In the genomic region with DNA sequence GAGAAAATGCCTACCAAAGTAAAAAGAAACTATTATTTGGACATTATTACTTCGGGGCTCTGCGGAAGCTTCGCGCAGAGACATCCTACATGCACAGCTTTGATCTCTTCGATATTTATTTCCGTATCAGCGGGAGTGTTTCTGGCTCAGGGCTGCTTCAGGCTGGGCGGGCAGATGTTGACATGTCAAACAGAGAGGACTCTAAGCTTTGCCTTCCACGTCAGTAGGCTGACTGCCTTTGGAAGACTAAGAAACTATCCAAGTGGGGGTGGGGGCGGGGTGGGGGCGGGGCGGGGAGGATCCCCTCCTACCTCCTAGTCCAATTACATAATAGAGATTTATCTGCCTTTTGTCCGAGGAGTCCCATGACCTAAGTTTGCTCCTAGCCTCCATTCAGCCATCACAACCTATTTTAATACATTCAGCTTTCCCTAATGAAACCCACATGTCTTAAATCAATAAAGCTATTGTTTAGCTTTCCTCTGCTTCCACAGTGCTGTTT, we compare ENCODE assay signal across 10 mouse cellular contexts.
A peak's percentile ranks its signal among the peaks of the same experiment; 100 is the strongest.
DNase-seq lines count a peak whose midpoint lies in the region; ATAC-seq and TF ChIP-seq lines count a peak whose summit lies in the region.
"Had no signal": no experiment of that assay in that cellular context is flagged by ENCODE, and none has a peak within 500 bp of the region (broad histone marks: within the 10 kb centered on the region; RNA-seq: fewer than 3 reads in every experiment).

No protein-coding gene starts in this region.

- peak; percentile 65 for ATAC-seq in lung, embryonic 16.5 days (ENCODE audit: low read depth)
- ATAC-seq in forebrain, embryonic 15.5 days (replicated peaks), result peak; percentile 63
- ATAC-seq in limb, embryonic 14.5 days (ENCODE audit: low FRiP score, low read depth), result peak; percentile 49
- ATAC-seq in stomach, embryonic 16.5 days (ENCODE audit: insufficient read depth, low FRiP score), result peak; percentile 72; the same call in 1 of the 2 replicates

- H3K4me3 ChIP-seq in lung, embryonic 16.5 days (ENCODE audit: low read length), result peak overlapping the region; percentile 26
- no peak overlapping the region for H3K4me3 ChIP-seq in forebrain, embryonic 15.5 days
- no peak overlapping the region for H3K4me3 ChIP-seq in limb, embryonic 14.5 days (replicated peaks; ENCODE audit: low read length)
- 0 out of 2 replicates have a peak overlapping the region, but pooled peaks have one; percentile 5 for H3K4me3 ChIP-seq in stomach, embryonic 16.5 days (replicated peaks; ENCODE audit: low read length)

- H3K9me3 ChIP-seq in lung, embryonic 16.5 days (ENCODE audit: control insufficient read depth, low read length), result no peaks in the 10 kb centered on the region
- H3K9me3 ChIP-seq in forebrain, embryonic 15.5 days, result no peaks in the 10 kb centered on the region
- no peaks in the 10 kb centered on the region for H3K9me3 ChIP-seq in limb, embryonic 14.5 days (ENCODE audit: control insufficient read depth, low read length)
- no peaks in the 10 kb centered on the region for H3K9me3 ChIP-seq in stomach, embryonic 16.5 days (replicated peaks; ENCODE audit: control insufficient read depth, low read length)

- peak overlapping the region; percentile 51 for H3K27ac ChIP-seq in lung, embryonic 16.5 days (ENCODE audit: low read length)
- no peak overlapping the region for H3K27ac ChIP-seq in forebrain, embryonic 15.5 days (replicated peaks)
- peak overlapping the region; percentile 27; the same call in 1 of the 2 replicates for H3K27ac ChIP-seq in limb, embryonic 14.5 days (replicated peaks; ENCODE audit: low read depth, low read length)
- no peak overlapping the region for H3K27ac ChIP-seq in stomach, embryonic 16.5 days (ENCODE audit: low read length)

- peak overlapping the region; percentile 37 for H3K4me2 ChIP-seq in lung, embryonic 16.5 days (ENCODE audit: low read depth, low read length)
- peak overlapping the region; percentile 28 for H3K4me2 ChIP-seq in forebrain, embryonic 15.5 days (replicated peaks)
- 0 out of 2 replicates have a peak overlapping the region, but pooled peaks have one; percentile 7 for H3K4me2 ChIP-seq in limb, embryonic 14.5 days (replicated peaks; ENCODE audit: low read depth, low read length, severe bottlenecking)
- peak overlapping the region; percentile 27 for H3K4me2 ChIP-seq in stomach, embryonic 16.5 days (ENCODE audit: low read depth, low read length)

- H3K27me3 ChIP-seq in lung, embryonic 16.5 days (ENCODE audit: control insufficient read depth, insufficient read depth, low read depth, low read length), result no peaks in the 10 kb centered on the region
- H3K27me3 ChIP-seq in forebrain, embryonic 15.5 days, result no peaks in the 10 kb centered on the region
- H3K27me3 ChIP-seq in limb, embryonic 14.5 days (ENCODE audit: control insufficient read depth, insufficient read depth, low read length), result no peaks in the 10 kb centered on the region
- no peaks in the 10 kb centered on the region for H3K27me3 ChIP-seq in stomach, embryonic 16.5 days (ENCODE audit: control insufficient read depth, insufficient read depth, low read length)

- H3K9ac ChIP-seq in lung, embryonic 16.5 days (ENCODE audit: low read length), result no peak overlapping the region
- no peak overlapping the region for H3K9ac ChIP-seq in forebrain, embryonic 15.5 days (replicated peaks)
- no peak overlapping the region for H3K9ac ChIP-seq in limb, embryonic 14.5 days (ENCODE audit: low read depth, low read length, severe bottlenecking)
- H3K9ac ChIP-seq in stomach, embryonic 16.5 days (ENCODE audit: low read length), result no peak overlapping the region

- WGBS in lung, embryonic 16.5 days, result 26% methylated on average over 13 of the region's 13 CpGs
- WGBS in forebrain, embryonic 15.5 days, result 5% methylated on average over 13 of the region's 13 CpGs
- WGBS in limb, embryonic 14.5 days, result 41% methylated on average over 13 of the region's 13 CpGs
- 39% methylated on average over 13 of the region's 13 CpGs for whole genome bisulfite sequencing in stomach, embryonic 16.5 days

- H3K36me3 ChIP-seq in lung, embryonic 16.5 days (ENCODE audit: control insufficient read depth, insufficient read depth, low read length), result no peaks in the 10 kb centered on the region
- no peaks in the 10 kb centered on the region for H3K36me3 ChIP-seq in forebrain, embryonic 15.5 days
- no peaks in the 10 kb centered on the region for H3K36me3 ChIP-seq in limb, embryonic 14.5 days (ENCODE audit: control insufficient read depth, insufficient read depth, low read length)
- no peaks in the 10 kb centered on the region for H3K36me3 ChIP-seq in stomach, embryonic 16.5 days (ENCODE audit: control insufficient read depth, insufficient read depth, low read length)

- no peak for DNase-seq in lung, postnatal 14 days
- peak; percentile 3 for DNase-seq in limb, embryonic 14.5 days (ENCODE audit: low spot score)
- no peak for DNase-seq in frontal cortex, postnatal 36 days (ENCODE audit: low spot score in 2 of 2)
- DNase-seq in frontal cortex, postnatal 25 days (ENCODE audit: low spot score in 2 of 2), result no peak
- no peak for DNase-seq in right cerebral cortex, postnatal 36 days (ENCODE audit: low spot score in 2 of 2)
- DNase-seq: kidney, postnatal 10 days; thymus, postnatal 14 days had no signal

- H3K4me1 ChIP-seq in lung, embryonic 16.5 days (replicated peaks; ENCODE audit: control insufficient read depth, insufficient read depth, low read length), result peaks cover 19% of the 10 kb centered on the region
- H3K4me1 ChIP-seq in forebrain, embryonic 15.5 days, result peaks cover 7% of the 10 kb centered on the region; the same call in 1 of the 2 replicates
- peaks cover 10% of the 10 kb centered on the region for H3K4me1 ChIP-seq in limb, embryonic 14.5 days (ENCODE audit: control insufficient read depth, insufficient read depth, low read length)
- H3K4me1 ChIP-seq in stomach, embryonic 16.5 days (ENCODE audit: control insufficient read depth, insufficient read depth, low read length), result peaks cover 3% of the 10 kb centered on the region; the same call in 1 of the 2 replicates

- TF ChIP-seq POLR2A in limb, embryonic 14.5 days (IDR thresholded peaks at IDR 0.05; ENCODE audit: borderline replicate concordance, extremely low read depth, insufficient read depth, insufficient read length), result no peak

Comparison
In these comparisons a context has a peak if more than half of its experiments do, and no peak if none do; other contexts are left out.
1. H3K27ac ChIP-seq: peak in lung, embryonic 16.5 days (single experiment) and limb, embryonic 14.5 days (single experiment); none in forebrain, embryonic 15.5 days (single experiment) and stomach, embryonic 16.5 days (single experiment).
2. H3K4me3 ChIP-seq: peak in lung, embryonic 16.5 days (single experiment) and stomach, embryonic 16.5 days (single experiment); none in forebrain, embryonic 15.5 days (single experiment) and limb, embryonic 14.5 days (single experiment).
3. Peak in every context shown above with its lines, with median percentiles within 50 percentile points of each other: ATAC-seq and H3K4me2 ChIP-seq.